Mouse (Mus musculus): ENCODE measurements around the gene Pex3.

Pex3 gene

DNA sequence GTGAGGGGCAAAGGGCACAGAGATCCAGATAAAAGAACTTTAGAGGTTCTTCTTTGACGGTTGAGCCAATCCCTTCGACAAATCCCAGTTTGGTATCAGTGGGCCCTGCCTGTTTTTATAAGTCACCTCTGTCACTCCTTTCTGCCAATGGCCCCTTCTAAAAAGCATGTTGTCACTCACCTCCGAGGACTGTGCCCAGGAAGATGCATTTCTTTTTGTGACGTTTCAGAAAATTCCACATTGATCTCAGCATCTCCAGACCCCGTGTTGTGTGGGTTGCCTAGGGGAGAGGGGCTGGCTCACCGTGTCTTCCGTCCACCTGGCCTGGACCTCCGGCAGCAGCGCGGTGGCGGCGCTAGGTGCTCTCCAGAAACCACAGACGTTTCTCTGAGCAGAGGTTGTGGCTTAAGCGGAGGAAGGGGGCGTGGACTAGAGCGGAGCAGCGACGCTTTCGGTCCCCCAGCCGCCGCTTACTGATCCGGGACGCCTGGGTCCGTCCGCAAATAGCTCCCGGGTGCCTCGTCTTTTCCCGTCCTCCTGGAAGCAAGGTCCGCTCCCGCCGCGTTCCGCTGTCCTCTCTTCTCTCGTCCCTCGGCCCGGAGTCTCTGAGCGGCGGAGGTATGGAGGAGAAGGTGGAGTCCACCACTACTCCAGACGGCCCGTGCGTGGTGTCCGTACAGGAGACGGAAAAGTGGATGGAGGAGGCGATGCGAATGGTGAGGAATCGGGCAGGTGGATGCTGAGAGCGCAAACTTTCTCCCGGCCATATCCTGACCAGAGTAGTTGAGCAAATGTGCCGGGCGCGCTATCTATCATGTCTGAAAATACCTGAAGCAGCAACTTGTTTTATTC, at the start of gene Pex3, which contains the start of gene Adat2:
Gene Pex3 (minus strand): TSS at position 497 of the 852 bp plus-strand sequence.
Gene Adat2 (plus strand): TSS at position 249 of the 852 bp plus-strand sequence.
- in situ Hi-C loops (cut with MboI, MseI): loop anchor here (5.0 to 25.0 kb wide), 3 partner anchors 534 to 834 kb away; no protein-coding TSS in a partner anchor

- in situ Hi-C loops (cut with MboI, MseI): no loop called here
Observed at GRCm38 (mm10) chr10:13600926-13601325, 48.0 kb upstream of the Pex3 start.

GRCm38 (mm10) chr10:13597491-13597890, 44.5 kb upstream of the Pex3 start:
- in situ Hi-C loops (cut with MboI, MseI): no loop called here

DNA sequence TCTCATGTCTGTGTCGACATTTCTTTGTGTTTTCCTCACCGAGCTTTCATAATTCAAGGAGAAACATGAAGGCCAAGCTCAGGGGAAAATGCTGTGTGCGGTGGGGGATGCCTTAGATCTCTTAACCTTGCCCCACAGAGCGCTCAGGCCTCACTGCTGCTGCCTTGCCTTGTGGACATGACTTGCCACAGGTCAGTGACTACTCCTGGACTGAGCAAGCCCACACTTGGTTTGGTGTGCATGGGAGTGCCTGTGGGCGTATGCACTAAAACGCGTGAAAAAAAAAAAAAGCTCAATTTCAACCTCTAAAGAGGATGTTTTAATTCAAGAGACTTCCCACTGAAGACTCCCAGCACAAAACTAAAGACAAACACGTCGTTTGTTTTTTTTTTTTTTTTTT, 43.9 kb upstream of the Pex3 start:
- in situ Hi-C loops (cut with MboI, MseI): no loop called here

DNA sequence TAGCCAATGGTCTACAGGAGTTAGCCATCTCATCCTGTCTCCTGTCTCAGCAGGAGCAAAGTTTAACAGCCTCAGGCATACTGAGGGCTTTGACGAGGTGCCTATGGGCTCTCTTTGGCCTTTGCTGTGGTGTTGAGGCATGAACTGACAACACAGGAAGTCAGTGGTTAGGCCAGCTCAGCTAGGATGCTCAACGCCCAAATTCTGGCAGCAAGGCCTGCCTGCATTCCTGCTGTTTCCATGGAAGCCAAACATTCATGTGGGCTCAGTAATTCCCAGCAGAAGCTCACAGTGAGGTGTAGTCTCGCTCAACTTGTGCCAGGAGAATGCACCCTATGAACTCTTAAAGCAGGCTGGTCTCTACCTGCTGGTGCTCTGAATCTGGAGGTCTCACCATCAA, 43.1 kb upstream of the Pex3 start:
- in situ Hi-C loops (cut with MboI, MseI): no loop called here

DNA sequence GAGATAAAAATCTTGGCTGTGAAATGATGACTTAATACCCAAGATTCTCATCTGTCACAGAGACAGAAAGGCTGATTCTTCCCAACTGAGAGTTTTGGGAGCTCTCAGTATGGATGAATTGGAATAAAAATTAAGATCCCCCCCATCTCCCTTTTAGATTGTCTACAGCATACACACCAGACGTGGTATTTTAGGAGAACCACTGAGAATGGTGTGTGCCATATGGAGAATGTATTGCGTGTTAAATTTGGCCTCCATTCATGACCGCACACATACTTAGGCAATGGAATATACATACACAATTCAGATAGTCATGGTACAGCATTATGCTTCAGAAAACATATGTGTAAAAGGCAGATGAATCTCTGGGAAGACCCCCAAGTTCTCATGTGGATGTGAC, 40.6 kb upstream of the Pex3 start:
- in situ Hi-C loops (cut with MboI, MseI): no loop called here

DNA sequence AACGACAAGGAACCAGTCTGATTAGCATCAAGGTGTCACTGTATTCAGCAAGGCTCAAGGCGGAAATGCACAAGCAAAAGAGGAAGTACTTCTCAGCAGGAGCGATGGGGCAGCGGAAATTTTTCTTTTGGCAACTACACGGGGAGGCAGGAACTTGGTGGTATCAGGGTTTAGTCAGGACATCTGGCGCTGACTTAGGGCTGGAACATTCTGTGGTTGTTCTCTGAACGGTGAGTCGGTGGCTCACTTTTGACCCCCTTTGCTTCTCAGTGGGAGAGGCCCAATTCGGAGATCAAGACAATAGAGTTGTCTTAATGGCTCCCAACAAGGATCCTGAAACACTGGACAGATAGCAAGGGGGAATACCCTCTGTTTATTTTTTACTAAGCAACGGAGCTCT, 39.3 kb upstream of the Pex3 start:
- in situ Hi-C loops (cut with MboI, MseI): no loop called here

GRCm38 (mm10) chr10:13587914-13588313, 35.0 kb upstream of the Pex3 start:
- in situ Hi-C loops (cut with MboI, MseI): no loop called here

GRCm38 (mm10) chr10:13577123-13577522, 24.2 kb upstream of the Pex3 start:
- in situ Hi-C loops (cut with MboI, MseI): no loop called here

DNA sequence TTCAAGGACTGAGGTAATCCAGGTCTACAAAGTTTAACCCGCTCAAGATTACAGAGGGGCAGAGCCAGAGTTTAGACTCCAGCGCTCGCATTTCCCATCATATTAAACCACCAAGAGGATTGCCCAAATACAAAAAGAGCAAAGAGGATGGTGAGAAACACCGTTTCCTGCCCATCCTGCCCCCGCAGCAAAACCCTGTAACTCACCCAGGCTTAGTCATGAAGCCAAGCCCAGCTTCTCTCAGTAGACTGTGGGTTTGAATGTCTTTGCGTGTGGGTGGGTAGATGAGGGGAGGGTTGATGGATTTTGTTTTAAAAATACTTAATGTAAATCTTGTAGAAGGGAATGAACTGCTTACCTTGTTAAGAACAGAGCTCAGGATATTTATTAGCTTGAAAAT, 19.5 kb upstream of the Pex3 start:
- in situ Hi-C loops (cut with MboI, MseI): loop anchor here (25.0 kb wide), 2 partner anchors 515 to 640 kb away; no protein-coding TSS in a partner anchor

DNA sequence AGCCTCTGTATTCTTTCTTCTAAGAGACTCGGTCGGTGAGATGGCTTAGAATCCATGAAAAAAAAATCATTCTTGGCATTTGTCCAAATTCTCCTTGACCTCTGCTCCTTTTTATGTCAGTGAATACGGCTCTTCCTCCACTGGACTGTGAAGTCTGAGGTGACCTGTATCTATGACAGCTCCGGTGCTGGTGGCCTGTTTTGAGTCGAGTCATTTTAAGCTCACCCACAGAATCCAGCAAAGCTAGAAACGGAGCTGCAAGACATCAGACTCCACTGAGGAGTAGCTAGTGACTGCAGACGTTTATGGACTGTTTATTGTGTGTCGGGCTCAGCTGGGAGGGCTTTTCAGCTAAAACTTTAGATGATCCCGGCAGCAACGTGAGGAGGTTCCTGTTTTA, 19.1 kb upstream of the Pex3 start:
- in situ Hi-C loops (cut with MboI, MseI): loop anchor here (25.0 kb wide), 2 partner anchors 515 to 640 kb away; no protein-coding TSS in a partner anchor

DNA sequence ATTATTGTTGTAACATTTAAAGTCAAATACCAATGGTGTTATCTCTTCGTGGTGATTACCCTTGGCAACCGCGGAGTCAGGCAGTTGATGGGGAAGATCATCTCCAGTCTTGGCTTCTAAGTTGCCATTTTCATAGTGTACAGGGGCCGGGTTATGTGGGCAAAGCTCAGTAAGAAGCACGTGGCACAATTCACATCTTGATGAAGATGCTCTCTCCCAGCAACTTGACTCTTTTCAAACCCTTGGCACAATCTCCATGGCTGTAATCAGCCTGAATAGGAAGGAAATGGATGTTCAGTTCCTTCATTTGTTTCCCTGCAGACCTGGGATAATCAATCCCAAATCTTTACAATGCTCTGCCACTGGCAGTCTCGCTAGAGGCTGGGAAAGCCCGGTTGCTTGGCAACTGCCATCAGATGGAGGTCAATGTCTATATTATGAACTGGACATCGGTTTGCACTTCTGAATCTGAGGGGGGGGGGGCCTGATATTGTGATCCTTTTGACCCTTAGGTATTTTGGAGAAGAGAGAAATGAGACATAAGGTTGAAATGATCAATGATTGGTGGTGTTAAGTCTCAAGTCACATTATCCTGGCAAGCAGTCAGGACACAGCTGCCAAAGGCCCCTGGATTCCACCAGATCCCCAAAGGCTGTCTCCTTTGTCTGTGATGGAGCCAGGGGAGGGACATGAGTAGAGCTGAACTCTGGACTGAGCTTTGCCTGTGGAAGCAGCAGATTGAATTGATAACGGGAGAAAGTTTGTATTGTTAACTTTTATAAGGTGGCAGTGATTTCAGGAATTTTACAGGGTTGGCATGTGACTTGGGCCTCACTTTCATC, 18.0 kb upstream of the Pex3 start:
- in situ Hi-C loops (cut with MboI, MseI): loop anchor here (25.0 kb wide), 2 partner anchors 516 to 641 kb away; no protein-coding TSS in a partner anchor

DNA sequence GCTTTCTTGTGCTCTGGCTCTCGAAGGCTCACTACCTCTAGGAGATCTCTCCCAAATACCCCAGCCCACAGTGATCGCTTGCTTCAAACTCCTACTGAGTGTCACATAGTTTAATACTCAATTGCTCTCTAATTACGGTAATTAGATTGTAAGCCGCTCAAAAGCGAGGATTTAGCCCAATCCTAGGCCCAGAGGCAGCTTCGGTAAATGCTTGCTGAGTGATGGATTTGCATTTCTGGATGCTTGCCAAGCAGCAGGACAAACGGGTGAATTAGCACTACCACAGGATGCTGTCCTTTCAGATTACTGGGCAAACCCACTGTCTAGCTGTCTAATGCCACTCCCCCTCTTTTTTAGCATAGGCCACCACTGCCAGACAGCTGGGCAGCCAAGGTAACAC, 16.9 kb upstream of the Pex3 start:
- in situ Hi-C loops (cut with MboI, MseI): loop anchor here (10.0 to 25.0 kb wide), 4 partner anchors 385 to 755 kb away; no protein-coding TSS in a partner anchor

DNA sequence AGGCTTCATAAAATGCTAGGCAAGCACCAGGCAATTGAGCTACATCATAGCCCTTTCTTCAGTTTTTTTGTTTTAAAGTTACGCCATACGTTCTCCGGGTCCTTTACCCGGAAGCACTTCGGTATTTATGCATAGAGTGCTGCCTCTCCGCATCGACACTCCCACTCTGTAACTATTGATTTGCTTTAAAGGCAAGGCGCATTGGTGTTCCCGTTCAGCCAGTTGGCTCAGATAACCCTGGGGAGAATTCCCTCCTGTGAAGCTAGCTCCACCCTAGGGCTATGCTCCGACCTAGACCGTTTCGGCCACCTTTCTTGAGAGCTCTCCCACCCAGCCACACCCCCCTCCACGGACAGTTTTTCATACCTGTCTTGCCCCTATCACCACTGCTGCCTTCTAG, 13.5 kb upstream of the Pex3 start:
- in situ Hi-C loops (cut with MboI, MseI): loop anchor here (10.0 to 25.0 kb wide), 4 partner anchors 388 to 758 kb away; no protein-coding TSS in a partner anchor

DNA sequence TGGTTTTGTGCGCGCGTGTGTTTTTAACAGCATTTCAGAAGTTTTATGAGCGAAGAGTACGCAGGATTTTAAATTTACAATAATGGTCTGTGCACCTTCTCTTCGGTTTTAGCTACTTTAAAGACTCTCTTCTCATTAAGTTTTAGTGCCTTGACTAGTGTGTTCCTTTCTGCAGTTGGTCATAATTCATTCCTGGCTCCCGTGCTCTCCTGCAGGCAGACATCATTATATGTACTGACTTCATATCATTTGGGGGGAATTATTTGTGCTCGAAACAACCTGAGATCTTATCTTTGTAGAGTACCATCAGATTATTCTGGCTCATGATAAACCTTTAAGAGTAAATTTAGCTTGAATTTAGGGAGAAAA, 12.1 kb upstream of the Pex3 start:
- in situ Hi-C loops (cut with MboI, MseI): loop anchor here (10.0 to 25.0 kb wide), 4 partner anchors 390 to 760 kb away; no protein-coding TSS in a partner anchor

DNA sequence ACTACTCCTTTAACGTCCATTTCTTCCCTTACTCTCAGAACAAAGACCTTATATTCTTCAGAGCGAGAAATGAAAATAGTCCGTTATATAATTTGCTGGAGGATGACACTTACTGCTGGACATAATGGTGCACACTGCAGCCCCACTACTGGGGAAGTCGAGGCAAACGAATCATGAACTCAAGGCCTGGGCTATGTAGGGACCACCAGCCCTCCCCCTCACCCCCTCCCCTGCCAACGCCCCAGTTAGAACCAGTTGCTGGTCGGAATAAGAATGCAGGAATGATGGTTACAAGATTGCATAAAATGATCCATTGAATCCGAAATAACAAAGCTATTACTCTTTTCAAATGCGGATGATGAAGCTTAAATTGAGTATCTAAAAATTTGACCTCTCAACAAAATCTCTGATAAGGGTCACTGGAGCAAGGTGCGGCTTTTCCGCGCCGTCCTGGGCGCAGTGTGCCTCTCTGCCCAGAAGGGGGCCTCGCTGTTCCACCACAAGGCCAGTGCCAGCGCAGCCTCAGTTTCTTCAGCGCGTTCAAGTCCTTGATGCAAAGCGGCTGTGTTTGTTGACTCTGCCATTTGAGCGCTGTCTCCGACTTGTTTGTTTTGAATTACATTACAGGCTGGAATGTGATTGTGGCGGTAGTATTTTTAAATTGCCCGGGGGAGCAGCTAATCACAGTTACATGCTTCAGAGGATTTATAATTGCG, 11.6 kb upstream of the Pex3 start:
- in situ Hi-C loops (cut with MboI, MseI): loop anchor here (10.0 to 25.0 kb wide), 4 partner anchors 390 to 760 kb away; no protein-coding TSS in a partner anchor

- in situ Hi-C loops (cut with MboI, MseI): loop anchor here (10.0 to 25.0 kb wide), 4 partner anchors 395 to 765 kb away; no protein-coding TSS in a partner anchor
Observed at GRCm38 (mm10) chr10:13560014-13560674, 7.2 kb upstream of the Pex3 start.

GRCm38 (mm10) chr10:13554316-13554715, 1.4 kb upstream of the Pex3 start:
- in situ Hi-C loops (cut with MboI, MseI): loop anchor here (5.0 to 25.0 kb wide), 3 partner anchors 533 to 833 kb away; no protein-coding TSS in a partner anchor

GRCm38 (mm10) chr10:13553498-13553985, 600 bp upstream of the Pex3 start:
- in situ Hi-C loops (cut with MboI, MseI): loop anchor here (5.0 to 25.0 kb wide), 3 partner anchors 534 to 834 kb away; no protein-coding TSS in a partner anchor

- in situ Hi-C loops (cut with MboI, MseI): no loop called here
Observed at GRCm38 (mm10) chr10:13541721-13542120, 11.2 kb downstream of the Pex3 start.
